Mouse (Mus musculus) left cerebral cortex, adult 6 months (tissue): ENCODE measurements around the gene Cntnap1. TPM values are rescaled to one million over a fixed set of nuclear protein-coding genes. Genes with fewer than 3 reads are reported as not detected.

Experiments
- long read RNA-seq, 2 experiments: library from polyadenylated mRNA; unstranded; transcript quantifications; one replicate each; pipeline ENCODE4 v2.0.0; 2019 to 2020
- polyA plus RNA-seq: library from polyadenylated mRNA; unstranded; fragments of <200 nt; fragmentation: Nextera tagmentation; gene quantifications from 2 replicates; pipeline ENCODE4 v1.2.3, GENCODE M21; 2021

Cntnap1 gene
- 12.1 and 20.2 TPM in 2 replicates for polyA plus RNA-seq
- long read RNA-seq, experiment 1, partial matches to known transcripts, result 8 of 8 reads
- long read RNA-seq, experiment 1, other reads (novel, unspliced or antisense), result 0 of 8 reads
- long read RNA-seq, experiment 2, partial matches to known transcripts, result 3 of 10 reads
- long read RNA-seq, experiment 2, other reads (novel, unspliced or antisense), result 7 of 10 reads

GRCm38 (mm10) chr11:101170354-101170810 lies at the start of gene Cntnap1:
Gene Cntnap1 (plus strand): TSS chr11:101170523.

GRCm38 (mm10) chr11:101155728-101156371 lies 14.5 kb upstream of the Cntnap1 start, which contains the start of gene Tubg2:
Gene Tubg2 (plus strand): TSS chr11:101155907.

GRCm38 (mm10) chr11:101170811-101171610 lies 688 bp downstream of the Cntnap1 start, which contains the start of gene Plekhh3:
Gene Plekhh3 (minus strand): TSS chr11:101171351.

GRCm38 (mm10) chr11:101174851-101175628 lies 4.7 kb downstream of the Cntnap1 start, which contains the start of gene Ccr10:
Gene Ccr10 (minus strand): TSS chr11:101175443.

GRCm38 (mm10) chr11:101226065-101226701 lies 55.9 kb downstream of the Cntnap1 start, which contains the start of gene Ezh1:
Gene Ezh1 (minus strand): TSS chr11:101226463.

Other genes starting within 250 kb of the Cntnap1 start
- 16.6 and 19.2 TPM in 2 replicates for gene Stat3, start 231.0 kb upstream of the Cntnap1 start, polyA plus RNA-seq
- gene Cavin1, start 199.6 kb upstream of the Cntnap1 start, polyA plus RNA-seq, result 18.5 and 21.2 TPM in 2 replicates
- gene Atp6v0a1, start 161.1 kb upstream of the Cntnap1 start, polyA plus RNA-seq, result 117 and 194 TPM in 2 replicates
- 8.0 and 9.5 TPM in 2 replicates for gene Naglu, start 100.5 kb upstream of the Cntnap1 start, polyA plus RNA-seq
- gene Hsd17b1, start 92.1 kb upstream of the Cntnap1 start, polyA plus RNA-seq, result 0.25 and 0.35 TPM in 2 replicates
- 25.0 and 31.6 TPM in 2 replicates for gene Coasy, start 88.0 kb upstream of the Cntnap1 start, polyA plus RNA-seq
- 62.2 and 75.9 TPM in 2 replicates for gene Mlx, start 83.2 kb upstream of the Cntnap1 start, polyA plus RNA-seq
- gene Psmc3ip, start 75.1 kb upstream of the Cntnap1 start, polyA plus RNA-seq, result 4.4 and 5.9 TPM in 2 replicates
- 5.9 and 10.3 TPM in 2 replicates for gene Retreg3, start 50.6 kb upstream of the Cntnap1 start, polyA plus RNA-seq
- gene Tubg1, start 50.6 kb upstream of the Cntnap1 start, polyA plus RNA-seq, result 62.3 and 62.7 TPM in 2 replicates
- 58.6 and 65.3 TPM in 2 replicates for gene Tubg2, start 14.6 kb upstream of the Cntnap1 start, polyA plus RNA-seq
- 0.76 and 6.3 TPM in 2 replicates for gene Plekhh3, start 828 bp downstream of the Cntnap1 start, polyA plus RNA-seq
- 0.28 and 0.29 TPM in 2 replicates for gene Ccr10, start 4.9 kb downstream of the Cntnap1 start, polyA plus RNA-seq
- 26.3 and 27.6 TPM in 2 replicates for gene Ezh1, start 55.9 kb downstream of the Cntnap1 start, polyA plus RNA-seq
- 38.8 and 57.1 TPM in 2 replicates for gene Ramp2, start 75.5 kb downstream of the Cntnap1 start, polyA plus RNA-seq
- gene Vps25, start 83.2 kb downstream of the Cntnap1 start, polyA plus RNA-seq, result 144 and 179 TPM in 2 replicates
- 1.5 TPM in 2 replicates for gene Wnk4, start 90.0 kb downstream of the Cntnap1 start, polyA plus RNA-seq
- gene Cntd1, start 108.5 kb downstream of the Cntnap1 start, polyA plus RNA-seq, result 0.15 and 0.36 TPM in 2 replicates
- gene Coa3, start 108.6 kb downstream of the Cntnap1 start, polyA plus RNA-seq, result 362 and 483 TPM in 2 replicates
- 156 and 197 TPM in 2 replicates for gene Becn1, start 131.8 kb downstream of the Cntnap1 start, polyA plus RNA-seq
- 11.3 and 48.6 TPM in 2 replicates for gene Psme3, start 145.7 kb downstream of the Cntnap1 start, polyA plus RNA-seq
- gene Aoc2, start 154.5 kb downstream of the Cntnap1 start, polyA plus RNA-seq, result 0.15 and 0.30 TPM in 2 replicates
- 0.05 and 0.20 TPM in 2 replicates for gene Aoc3, start 160.1 kb downstream of the Cntnap1 start, polyA plus RNA-seq
- gene G6pc, start 197.0 kb downstream of the Cntnap1 start, polyA plus RNA-seq, result not detected in 2 replicates
- 68.9 and 83.8 TPM in 2 replicates for gene Aarsd1, start 247.1 kb downstream of the Cntnap1 start, polyA plus RNA-seq